Mouse (Mus musculus) liver, embryonic 14.5 days (tissue): ENCODE data around the gene Utrn.

Experiments used
- CTCF ChIP-seq: IDR thresholded peaks from 2 replicates; pipeline ENCODE4 v1.5.1; 2016; ENCODE audit warnings: antibody characterized with exemption, low read depth, control low read depth
- EP300 ChIP-seq: IDR thresholded peaks from 2 replicates; pipeline ENCODE4 v1.6.1; 2016; ENCODE audit warnings: antibody characterized with exemption, low read depth

DNA sequence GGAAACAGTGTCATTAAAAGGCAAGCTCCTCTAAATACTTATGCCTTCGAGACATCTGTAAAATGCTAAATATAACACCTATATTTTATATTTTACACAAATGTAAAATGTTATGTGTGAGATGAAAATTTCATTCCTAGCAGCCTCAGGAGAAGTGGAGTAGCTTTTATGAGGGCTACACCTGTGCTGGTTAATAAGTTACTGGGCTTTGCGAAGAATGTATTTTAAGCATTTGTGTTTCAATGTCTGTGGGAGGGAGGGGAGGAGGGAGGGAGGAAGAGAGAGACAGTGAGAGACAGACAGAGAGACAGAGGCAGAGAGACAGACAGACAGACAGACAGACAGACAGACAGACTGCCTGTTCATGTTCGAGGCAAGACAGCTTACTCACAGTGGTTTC lies 380.6 kb downstream of the Utrn start:
- TF ChIP-seq CTCF (no peak), EP300 (no peak)
